Mouse (Mus musculus): ENCODE measurements at regions not wholly inside any gene's neighbourhood (a gene's known extent, or its start where the extent isn't known, plus 50 kb on each side); places are given as distances from the start of the nearest gene placed in this dataset.
"Not testable (repeated sequence)": the region's sequence is repeated elsewhere in the genome, so short reads cannot be mapped to it uniquely, and the experiment has no call there.

DNA sequence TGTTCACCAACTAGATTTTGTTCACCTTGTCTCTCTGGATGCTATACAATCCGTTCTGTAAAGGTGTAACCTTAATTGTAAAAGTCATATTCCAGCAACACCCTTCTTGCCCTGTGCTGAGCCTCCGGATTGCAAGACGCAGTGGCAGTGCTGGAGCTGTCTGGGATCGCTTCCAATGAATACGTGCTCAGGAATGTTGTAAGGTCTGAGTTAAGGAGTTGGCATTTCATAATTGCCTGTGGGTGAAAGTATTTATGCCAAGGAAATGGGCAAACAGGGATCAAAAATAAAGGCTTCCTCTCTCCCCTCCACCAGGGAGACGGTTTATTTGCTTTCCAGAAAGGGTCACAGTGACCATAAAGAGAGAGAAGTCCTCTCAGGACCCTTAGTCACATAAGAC is 93.3 kb downstream of the Apob start:
- peak; percentile 65 for DNase-seq (ENCODE audit: extremely low read depth, insufficient read length, low spot score)

DNA sequence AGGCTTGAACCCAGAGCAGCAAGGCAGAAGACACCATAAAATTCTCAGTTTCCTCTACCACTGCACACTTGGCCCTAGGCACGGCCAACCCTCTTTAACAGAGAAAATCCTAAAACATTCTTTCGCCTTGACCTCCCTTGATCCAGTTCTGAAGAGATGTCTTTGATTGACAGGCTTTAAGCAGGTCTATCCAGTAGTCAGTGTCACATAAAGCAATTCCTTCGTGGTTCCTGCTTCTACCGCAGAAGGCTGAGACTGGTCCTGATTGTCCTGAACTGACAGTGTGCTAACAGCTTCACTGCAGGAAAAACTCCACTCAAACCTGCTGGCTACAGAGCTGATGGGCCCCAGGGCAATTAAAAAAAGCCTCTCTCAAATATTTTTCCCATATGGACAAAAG is 93.8 kb downstream of the Apob start:
- no peak for DNase-seq (ENCODE audit: extremely low read depth, insufficient read length, low spot score)

DNA sequence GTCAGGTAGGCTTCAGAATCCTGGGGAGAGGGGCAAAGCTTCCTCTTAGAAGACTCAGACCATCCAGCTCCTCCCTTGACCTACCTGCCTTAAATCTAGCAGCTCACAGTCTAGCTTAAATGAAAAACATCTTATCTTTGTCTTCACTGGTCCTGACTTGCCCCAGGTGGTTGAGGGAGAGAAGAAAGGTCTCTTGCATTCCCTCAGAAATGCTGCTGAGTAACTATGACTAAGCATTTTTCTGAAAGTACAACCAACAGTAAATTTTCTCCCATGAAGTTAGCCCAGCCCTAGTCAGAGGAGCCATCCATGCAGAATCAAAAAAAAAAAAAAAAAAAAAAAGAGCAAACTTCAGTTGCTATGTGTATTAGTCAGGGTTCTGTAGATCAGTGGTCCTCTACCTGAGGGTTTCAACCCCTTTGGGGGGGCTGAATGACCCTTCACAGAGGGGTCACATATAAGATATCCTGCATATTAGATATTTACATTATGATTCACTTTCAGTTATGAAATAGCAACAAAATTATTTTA is 98.6 kb downstream of the Apob start:
- DNase-seq (ENCODE audit: extremely low read depth, insufficient read length, low spot score): no peak

DNA sequence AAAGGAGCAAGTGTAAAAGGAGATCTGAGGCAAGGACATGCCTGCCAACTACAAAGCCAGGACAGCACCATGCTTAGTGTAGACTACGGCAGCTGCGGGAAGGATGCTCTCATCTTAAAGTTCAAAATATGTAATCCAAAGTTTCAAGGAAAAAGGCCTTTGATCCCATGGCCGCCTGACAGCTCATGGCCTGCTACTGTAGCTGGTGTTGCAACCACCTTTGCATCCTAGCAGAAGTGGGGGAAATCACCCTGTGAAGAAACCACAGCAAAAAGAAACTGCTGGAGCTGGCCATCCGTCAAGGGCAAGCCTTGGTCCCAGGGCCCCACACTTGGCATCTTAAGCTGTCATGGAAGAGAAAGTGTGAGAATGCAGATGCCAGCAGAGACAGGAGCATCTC is 99.9 kb downstream of the Apob start:
- DNase-seq (ENCODE audit: extremely low read depth, insufficient read length, low spot score): no peak

DNA sequence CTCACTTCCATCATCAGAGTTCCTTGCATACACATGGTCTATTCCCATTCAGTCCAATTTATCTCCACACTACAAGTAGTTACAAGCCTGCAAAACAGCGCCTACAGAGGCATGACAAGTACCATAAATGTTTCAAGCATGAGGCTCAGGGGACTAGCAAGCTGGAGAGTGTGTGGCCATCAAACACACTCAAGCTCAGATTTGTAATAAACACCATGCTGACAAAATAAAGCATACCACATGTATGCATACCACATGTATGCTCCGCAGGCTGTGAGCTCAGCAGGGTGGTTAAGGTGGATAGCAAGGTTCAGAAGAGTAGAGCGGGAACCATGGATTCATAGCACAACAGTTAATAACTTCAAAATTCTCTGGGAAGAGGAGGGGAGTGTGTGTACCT is 100.6 kb downstream of the Apob start:
- DNase-seq (ENCODE audit: extremely low read depth, insufficient read length, low spot score): no peak

DNA sequence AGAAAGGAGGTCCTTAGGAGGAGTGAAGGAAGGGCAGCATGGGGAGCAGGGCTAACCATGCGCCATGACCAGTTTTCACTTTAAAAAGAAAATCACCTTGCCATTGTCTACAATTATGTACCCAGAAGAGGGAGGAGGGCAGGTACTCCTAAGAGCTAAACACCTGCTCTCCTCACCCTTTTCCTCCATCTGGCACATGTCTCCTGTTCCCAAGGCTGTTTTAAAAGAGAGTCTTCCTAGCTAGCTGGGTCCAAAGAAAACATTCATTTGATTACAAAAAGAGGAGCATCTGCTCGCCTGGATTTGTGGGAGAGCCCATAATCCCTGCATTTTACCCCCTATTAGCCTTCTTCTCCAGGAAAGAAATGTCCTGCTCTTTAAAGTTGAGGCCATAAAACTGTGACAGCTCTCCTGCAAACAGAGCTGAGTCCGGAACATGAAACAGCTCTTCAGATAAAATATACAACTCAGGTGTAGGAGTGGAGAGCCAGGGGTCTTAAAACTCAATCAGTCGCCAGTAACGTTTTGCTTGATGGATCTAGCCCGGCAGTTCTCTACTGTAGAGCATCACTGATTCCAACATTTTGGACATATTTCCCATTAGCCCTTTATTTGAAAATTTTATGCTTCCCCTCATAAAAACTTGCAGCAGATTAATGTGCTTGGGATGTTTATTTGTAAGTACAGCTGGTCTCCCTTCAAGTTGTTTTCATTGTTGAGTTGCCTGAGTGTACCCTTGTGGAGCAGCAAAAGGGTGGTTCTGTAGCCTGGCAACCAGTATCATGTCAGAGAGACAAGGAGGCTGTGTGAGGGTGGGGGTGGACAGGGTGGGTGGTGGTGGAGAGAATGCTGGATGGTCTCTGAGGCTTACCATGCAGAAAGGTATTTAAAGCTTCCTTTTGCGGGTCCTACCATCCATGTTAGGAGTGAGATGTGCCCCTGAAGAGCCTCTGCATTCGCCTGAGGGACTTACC is 105.5 kb downstream of the Apob start:
- no peak for DNase-seq (ENCODE audit: extremely low read depth, insufficient read length, low spot score)

DNA sequence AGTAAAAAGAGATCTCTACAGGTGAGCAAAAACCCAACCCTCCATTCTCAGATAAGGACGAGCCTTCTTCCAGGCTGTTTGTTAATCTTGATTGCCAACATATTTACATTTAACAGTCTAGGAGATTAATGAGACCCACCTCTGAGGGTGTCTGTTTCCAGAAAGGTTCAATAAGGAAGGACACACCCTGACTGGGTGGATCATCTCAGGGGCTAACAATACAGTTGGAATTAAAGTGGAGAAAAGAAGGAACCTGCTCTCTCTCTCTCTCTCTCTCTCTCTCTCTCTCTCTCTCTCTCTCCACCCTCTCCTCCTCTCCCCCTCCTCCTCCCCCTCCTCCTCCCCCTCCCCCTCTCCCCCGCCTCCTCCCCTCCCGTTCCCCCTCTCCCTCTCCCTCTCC is 110.5 kb downstream of the Apob start:
- DNase-seq (ENCODE audit: extremely low read depth, insufficient read length, low spot score): no peak

DNA sequence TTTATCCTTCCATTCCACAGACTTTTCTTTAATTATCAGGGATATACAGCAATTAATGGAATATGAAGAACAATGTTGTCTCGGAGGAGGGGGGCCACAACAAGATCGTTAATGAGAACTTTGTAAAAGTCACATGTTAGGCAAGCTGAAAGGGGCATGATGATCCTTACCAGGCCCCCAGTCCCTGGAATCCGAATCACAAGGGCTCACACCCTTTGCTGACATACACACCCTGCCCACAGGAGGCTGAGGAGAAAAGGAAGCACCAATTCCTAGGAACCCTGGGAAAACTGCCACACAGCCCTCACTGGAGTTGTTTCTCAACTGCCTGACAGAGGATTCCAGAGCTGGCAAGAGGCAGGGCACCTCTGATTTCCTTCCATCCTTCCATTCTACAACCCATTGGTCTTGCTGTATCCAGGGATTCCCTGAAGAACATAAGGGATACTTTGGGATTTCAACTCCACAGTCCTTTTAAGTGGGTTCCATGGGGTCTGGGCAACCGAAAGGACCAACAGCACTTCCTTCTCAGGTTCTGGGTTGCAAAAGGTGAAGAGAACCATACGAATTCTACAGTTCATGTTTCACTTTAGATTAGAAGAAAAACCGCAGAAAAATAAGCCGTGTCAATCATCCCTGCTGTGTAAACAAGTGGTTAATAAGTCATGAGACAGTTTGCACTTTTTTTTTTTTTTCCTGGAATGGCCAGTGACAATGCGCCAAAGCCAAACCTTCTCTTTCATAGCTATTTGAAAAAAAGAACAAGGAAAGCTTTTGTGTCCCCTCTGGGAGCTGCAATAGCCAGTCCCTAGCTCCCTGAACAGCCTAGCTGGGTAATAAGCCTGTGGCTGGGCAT is 112.2 kb downstream of the Apob start:
- DNase-seq (ENCODE audit: extremely low read depth, insufficient read length, low spot score): peak; percentile 72

DNA sequence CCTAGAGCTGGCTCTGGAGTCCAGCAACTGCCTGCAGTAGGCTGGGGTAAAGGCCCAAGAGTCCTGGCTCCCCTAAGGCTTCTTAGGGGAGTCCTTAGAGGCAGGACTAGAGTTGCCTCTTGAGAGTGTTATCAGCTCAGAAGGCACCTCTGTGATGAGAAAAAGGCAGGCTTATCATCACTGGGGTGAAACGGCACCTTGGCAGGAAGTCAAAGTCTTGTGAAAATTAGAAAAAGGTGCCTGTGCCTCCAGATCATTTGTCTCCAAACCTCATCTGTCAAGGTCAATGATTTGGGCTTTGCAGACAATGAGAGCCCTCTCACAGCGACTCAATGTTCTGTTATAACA is 112.8 kb downstream of the Apob start:
- DNase-seq (ENCODE audit: extremely low read depth, insufficient read length, low spot score): no peak

DNA sequence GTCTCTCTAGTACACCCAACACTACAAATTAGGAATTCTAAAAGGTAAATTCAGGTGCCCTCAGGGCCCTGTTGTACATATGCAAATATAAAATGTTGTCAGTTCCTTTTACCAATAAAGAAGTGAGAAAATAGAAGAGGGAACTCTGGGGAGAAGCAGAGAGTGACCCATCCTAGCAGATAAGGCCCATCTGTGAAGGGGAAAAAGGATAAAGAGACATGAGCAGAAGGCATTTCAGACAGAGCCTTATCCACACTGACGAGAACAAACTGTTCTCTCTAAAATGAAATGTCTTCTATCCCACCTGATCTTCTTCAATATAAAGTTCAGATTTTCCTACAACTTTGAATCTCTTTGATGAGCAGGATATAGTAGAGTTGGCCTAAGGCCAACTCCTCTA is 114.5 kb upstream of the Ldah start:
- no peak for DNase-seq (ENCODE audit: extremely low read depth, insufficient read length, low spot score)

DNA sequence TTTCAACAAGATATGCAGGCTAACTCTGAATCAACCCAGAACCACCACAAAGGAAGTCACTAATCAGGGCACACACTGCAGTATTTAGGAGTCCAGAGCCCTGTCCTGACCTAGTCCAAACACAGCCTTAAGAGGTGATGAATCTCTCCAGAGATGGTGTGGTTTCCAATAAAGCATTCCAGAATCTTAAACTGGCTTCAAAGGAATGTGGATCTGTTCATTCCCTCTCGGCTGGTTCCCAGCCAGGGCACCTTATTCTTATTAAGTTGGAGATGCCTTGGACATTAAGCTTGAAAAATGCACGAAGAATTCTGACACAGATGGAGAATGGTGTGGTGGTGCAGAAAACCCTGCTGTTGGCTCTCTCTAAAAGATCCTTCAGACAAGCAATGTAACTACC is 112.0 kb upstream of the Ldah start:
- DNase-seq (ENCODE audit: extremely low read depth, insufficient read length, low spot score): no peak

DNA sequence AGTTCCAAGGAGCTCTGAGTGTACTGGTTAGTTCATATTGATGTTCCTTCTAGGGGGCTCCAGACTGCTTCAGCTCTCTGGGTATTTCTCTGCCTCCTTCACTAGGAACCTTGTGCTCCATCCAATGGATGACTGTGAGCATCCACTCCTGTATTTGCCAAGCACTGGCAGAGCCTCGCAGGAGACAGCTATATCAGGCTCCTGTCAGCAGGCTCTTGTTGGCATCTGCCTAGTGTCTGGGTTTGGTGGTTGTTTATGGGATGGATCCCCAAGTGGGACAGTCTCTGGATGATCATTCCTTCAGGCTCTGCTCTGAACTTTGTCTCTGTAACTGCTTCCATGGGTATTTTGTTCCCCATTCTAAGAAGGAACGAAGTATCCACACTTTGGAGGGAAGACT is 109.5 kb upstream of the Ldah start:
- not testable (repeated sequence) for DNase-seq (ENCODE audit: extremely low read depth, insufficient read length, low spot score)

DNA sequence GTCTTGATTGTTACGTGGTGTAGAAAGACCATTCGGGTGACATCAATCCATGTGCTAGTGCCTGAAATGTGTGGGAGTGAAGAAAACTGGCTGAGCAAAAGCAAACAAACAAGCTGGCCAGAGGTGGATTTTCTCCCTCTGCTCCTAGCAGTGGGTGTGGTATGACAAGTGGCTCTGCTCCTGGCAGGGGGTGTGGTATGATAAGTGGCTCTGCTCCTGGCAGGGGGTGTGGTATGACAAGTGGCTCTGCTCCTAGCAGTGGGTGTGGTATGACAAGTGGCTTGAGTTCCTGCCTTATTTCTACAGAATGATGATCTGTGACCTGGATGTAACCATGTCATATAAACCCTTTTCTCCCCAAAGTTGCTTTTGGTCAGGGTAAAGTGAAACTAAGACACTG is 108.8 kb upstream of the Ldah start:
- no peak for DNase-seq (ENCODE audit: extremely low read depth, insufficient read length, low spot score)

DNA sequence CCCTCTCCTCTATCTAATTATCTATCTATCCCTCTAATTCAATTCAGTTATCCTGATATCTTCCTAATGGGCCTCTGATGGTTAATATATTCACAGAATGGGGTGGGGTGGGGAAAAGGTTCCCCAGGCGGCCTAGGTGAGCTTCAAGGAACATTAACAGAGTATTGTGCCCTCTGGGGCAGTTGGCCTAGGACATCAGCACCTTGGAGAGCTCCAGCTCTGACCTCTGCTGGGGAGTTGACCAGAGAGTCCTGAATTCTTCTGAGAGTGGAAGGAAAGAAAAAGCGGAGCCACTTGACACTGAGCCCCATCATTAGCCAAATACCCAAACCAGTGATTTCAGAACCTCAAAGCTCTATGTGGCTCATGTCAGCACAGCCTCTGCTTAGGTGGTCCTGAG is 108.1 kb upstream of the Ldah start:
- DNase-seq (ENCODE audit: extremely low read depth, insufficient read length, low spot score): no peak

DNA sequence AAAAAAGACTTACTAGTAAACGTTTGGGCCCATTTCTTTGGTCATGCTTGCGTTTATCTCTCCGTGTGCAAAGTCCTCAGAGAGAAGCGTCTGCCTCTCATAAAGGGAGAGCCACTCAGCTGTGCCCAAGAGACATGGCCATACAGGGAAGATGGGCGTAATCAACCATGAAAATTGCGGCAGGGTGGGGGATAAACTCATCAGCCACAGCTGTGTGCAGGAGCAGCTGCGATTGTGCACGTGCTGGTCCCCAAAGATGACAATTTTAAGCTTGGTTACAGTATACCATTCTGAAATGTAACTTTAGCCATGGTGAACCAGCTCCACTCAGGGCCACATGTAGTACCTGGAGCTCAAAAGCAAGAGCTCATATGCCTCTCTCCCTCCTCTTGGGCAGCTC is 106.1 kb upstream of the Ldah start:
- no peak for DNase-seq (ENCODE audit: extremely low read depth, insufficient read length, low spot score)

DNA sequence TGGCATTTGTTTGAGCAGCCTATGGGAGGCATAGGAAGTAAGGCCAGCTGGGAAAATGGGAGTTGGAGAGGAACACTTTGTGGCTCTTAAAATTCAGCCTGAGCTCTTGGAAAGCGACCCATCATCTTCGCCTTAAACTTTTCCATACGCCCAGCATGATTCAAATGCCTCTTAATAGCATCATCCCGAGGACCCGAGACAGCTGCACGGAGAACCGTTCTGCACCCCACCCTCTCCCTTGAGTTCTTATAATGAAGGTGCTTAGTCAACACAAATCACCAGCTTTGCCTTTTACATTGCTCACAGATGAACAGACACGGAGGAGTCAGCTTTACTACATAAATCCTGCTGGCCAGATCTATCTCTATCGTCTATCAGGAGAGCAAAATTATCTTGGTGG is 104.6 kb upstream of the Ldah start:
- no peak for DNase-seq (ENCODE audit: extremely low read depth, insufficient read length, low spot score)

DNA sequence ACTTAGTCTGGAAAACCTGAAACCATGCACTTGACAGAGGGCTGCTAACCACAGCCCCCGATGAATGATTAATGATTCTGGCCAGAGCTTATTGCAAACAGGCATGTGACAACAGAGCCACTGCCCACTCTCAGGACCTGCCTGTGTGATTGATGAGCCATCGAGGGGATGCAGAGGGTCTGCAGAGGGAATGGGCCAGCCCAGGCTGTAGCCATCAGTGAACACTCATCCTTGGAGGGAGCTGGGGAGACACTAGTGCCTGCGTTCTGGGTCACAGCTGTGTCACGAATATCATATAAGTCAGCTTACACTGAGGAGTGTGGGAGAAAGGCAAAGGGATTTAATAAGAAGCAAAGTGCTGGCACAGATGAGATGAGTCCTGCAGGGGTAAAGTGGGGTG is 100.8 kb upstream of the Ldah start:
- no peak for DNase-seq (ENCODE audit: extremely low read depth, insufficient read length, low spot score)

DNA sequence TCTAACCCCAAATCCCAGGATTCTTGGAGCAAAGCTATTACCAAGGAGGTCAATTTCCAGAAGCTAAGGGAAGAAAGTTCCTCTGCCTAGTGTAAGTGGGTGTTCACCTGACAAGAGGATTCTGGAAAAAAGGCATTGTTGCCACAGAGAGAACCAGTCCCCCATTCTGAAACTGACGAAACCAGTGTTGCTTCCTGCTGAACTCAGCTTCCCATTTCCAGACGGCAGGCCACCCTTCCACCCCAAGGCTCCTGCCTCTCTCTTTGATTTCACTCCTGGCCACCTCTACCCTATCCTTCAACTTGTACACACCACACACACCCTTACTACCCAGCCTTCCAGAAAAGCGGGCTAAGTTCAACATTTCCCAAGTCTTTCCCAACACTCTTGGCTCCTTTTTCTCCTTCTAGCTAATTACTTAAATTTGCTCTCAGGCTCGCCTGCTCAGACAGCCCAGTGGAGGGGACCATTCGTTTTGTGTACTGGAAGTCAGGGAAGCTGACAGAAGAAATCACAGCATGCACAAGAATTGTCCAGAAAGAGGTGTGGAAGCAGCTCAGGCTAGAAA is 98.6 kb upstream of the Ldah start:
- no peak for DNase-seq (ENCODE audit: extremely low read depth, insufficient read length, low spot score)

DNA sequence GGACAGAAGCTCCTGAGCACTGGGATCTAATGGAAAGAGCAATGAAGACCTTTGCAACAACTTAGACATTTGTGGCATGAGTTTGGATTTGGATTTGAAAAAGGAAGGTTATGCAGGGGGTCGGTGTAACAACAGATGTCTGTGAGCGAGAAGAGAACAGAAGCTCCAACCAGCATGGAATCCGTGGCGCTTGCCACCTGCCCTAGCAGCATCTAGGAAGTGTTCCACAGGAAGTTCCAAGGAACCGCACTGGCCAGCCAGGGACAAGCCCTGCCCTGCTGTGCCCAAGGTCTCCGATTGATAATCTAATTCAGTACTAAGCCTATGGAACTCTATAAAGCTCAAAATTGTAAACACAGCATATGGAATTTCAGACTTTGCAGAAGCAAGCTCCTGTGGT is 98.0 kb upstream of the Ldah start:
- no peak for DNase-seq (ENCODE audit: extremely low read depth, insufficient read length, low spot score)

DNA sequence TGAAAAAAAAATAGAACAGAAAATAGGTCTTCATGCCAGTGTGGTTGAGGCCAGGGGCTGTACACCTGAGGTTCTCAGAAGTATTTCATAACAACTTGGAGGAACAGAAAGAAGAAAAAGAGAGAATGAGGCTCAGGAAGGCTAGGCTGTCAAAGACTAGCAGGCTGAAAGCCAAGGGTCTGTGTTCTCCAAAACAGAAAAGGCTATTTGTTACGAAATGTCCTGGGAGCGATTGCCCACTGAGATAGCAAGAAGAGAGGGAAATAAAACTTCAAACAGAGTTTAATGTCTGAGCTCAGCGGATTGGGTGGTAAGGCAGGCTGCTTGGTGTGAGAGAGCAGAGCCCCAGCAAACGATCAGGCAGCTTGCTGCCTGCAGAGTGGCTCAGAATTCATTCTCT is 97.6 kb upstream of the Ldah start:
- no peak for DNase-seq (ENCODE audit: extremely low read depth, insufficient read length, low spot score)

DNA sequence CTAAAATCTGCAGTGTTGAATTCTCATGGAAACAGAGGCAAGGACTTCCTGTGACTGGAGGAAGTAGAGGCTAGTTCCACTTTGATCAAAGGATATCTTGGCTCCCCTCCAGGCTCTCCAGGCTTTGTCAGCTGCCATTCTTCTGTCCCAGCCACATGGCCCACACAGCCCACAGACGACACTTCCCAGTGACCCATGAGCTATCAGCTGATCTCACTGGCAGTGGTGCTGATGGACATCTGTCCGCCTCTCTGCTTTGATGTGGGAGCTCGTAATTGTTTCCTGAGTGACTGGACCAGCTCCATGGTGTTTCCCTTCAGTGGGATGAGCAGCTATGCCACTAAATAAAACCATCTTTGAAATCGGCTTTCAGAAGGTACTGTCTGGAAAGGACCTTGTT is 96.4 kb upstream of the Ldah start:
- no peak for DNase-seq (ENCODE audit: extremely low read depth, insufficient read length, low spot score)
